Mouse (Mus musculus) lung, adult 2 months (tissue): ENCODE data around the gene Plcd3.

Experiments used
- CTCF ChIP-seq: fragments of 200-500 bp; IDR thresholded peaks from 2 replicates; pipeline ENCODE4 v1.5.1; 2011; ENCODE audit warnings: mild to moderate bottlenecking, low read length, control low read depth; ENCODE audit not compliant: insufficient read depth
- POLR2A ChIP-seq: fragments of 200-500 bp; IDR thresholded peaks from 2 replicates; pipeline ENCODE4 v1.6.1; 2011; ENCODE audit warnings: low read depth, mild to moderate bottlenecking, control low read depth, low read length, borderline replicate concordance; ENCODE audit errors: extremely low read depth

DNA sequence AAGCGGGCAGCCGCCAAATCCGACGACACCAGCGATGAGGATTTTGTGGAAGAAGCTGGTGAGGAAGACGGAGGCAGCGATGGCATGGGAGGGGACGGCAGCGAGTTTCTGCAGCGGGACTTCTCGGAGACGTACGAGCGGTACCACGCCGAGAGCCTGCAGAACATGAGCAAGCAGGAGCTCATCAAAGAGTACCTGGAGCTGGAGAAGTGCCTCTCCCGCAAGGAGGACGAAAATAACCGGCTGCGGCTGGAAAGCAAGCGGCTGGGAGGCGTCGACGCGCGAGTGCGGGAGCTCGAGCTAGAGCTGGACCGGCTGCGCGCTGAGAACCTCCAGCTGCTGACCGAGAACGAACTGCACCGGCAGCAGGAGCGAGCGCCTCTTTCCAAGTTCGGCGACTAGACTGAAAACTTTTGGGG, 16.1 kb upstream of the Plcd3 start:
- TF ChIP-seq CTCF (no peak), POLR2A (no peak; the same call in 1 of the 2 replicates)
